Mouse (Mus musculus) heart, embryonic 12.5 days (tissue): ENCODE results near the gene Cd248. TPM values are rescaled to one million over a fixed set of nuclear protein-coding genes. Genes with fewer than 3 reads are reported as not detected.

Source experiments
- ATAC-seq: fragments of 200-750 bp; cut with Nextera tagmentation; 2 replicates; pipeline ENCODE4 v1.8.0; 2017; ENCODE audit warnings: moderate TSS enrichment, moderate library complexity; ENCODE audit not compliant: insufficient number of reproducible peaks, low FRiP score
- H3K27ac ChIP-seq: fragments of 300-500 bp; sonication (generic); 2 replicates; pipeline ENCODE4 v1.5.1; 2016; ENCODE audit warnings: mild to moderate bottlenecking, moderate library complexity; ENCODE audit not compliant: poor library complexity, severe bottlenecking
- H3K27me3 ChIP-seq: fragments of 300-500 bp; sonication (generic); replicated peaks from 2 replicates; pipeline ENCODE4 v1.6.1; 2016; ENCODE audit warnings: mild to moderate bottlenecking, moderate library complexity
- H3K36me3 ChIP-seq: fragments of 300-500 bp; sonication (generic); 2 replicates; pipeline ENCODE4 v1.6.1; 2016; ENCODE audit warnings: mild to moderate bottlenecking, moderate library complexity
- H3K4me1 ChIP-seq: fragments of 300-500 bp; sonication (generic); replicated peaks from 2 replicates; pipeline ENCODE4 v1.6.1; 2016; ENCODE audit warnings: mild to moderate bottlenecking
- H3K4me2 ChIP-seq: fragments of 300-500 bp; sonication (generic); 2 replicates; pipeline ENCODE4 v1.6.1; 2016; ENCODE audit warnings: mild to moderate bottlenecking, moderate library complexity
- H3K4me3 ChIP-seq: fragments of 300-500 bp; sonication (generic); 2 replicates; pipeline ENCODE4 v1.5.1; 2016; ENCODE audit warnings: mild to moderate bottlenecking
- H3K9ac ChIP-seq: fragments of 300-500 bp; sonication (generic); 2 replicates; pipeline ENCODE4 v1.6.1; 2016; ENCODE audit warnings: mild to moderate bottlenecking, moderate library complexity
- H3K9me3 ChIP-seq: fragments of 300-500 bp; sonication (generic); replicated peaks from 2 replicates; pipeline ENCODE4 v1.6.1; 2016; ENCODE audit warnings: mild to moderate bottlenecking, moderate library complexity
- WGBS: fragments of 180-500 bp; shearing (Covaris S2); methylation state at CpG from one replicate; pipeline ENCODE4 v1.1.7; 2016; 5-methylcytosine and 5-hydroxymethylcytosine counted together
- polyA plus RNA-seq: library from polyadenylated mRNA; unstranded; fragments of >200 nt; fragmentation: Nextera tagmentation; extraction: Ambion mirVana; gene quantifications from 2 replicates; pipeline ENCODE4 v1.2.1, GENCODE M21; 2016

Cd248 gene
- 21.4 and 23.0 TPM in 2 replicates for polyA plus RNA-seq

DNA sequence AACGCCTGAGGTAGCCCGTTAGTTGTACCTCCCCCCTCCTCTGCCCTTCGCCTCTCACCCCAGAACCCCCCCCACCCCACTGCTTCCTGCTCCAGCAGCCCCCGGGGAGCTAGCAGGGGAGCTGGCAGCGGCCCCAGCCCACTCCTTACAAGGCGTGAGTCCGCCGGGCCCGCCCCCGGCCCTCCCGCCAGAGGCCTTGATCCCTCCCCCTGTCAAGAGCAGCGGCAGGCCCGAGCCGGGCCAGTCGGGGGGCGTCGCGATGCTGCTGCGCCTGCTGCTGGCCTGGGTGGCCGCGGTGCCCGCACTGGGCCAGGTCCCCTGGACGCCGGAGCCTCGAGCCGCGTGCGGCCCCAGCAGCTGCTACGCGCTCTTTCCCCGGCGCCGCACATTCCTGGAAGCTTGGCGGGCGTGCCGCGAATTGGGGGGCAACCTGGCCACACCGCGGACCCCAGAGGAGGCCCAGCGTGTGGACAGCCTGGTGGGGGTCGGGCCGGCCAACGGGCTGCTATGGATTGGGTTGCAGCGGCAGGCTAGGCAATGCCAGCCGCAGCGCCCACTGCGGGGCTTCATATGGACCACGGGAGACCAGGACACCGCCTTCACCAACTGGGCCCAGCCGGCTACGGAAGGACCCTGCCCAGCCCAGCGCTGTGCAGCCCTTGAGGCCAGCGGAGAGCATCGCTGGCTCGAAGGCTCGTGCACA lies at the start of gene Cd248:
TSS of gene Cd248 (plus strand) at position 212 of the 703 bp plus-strand sequence.
- peaks cover 19% of the 10 kb centered on the region for H3K27me3 ChIP-seq
- H3K9me3 ChIP-seq, result no peaks in the 10 kb centered on the region
- H3K27ac ChIP-seq, result peak within 1 kb of the TSS; percentile 72
- 1% methylated on average over 55 of the region's 56 CpGs for WGBS
- H3K4me2 ChIP-seq, result peak within 1 kb of the TSS; percentile 96
- no peaks in the 10 kb centered on the region for H3K36me3 ChIP-seq
- H3K9ac ChIP-seq, result peak within 1 kb of the TSS; percentile 85
- H3K4me1 ChIP-seq, result peaks cover 70% of the 10 kb centered on the region
- ATAC-seq, result peak; percentile 67
- H3K4me3 ChIP-seq, result peak within 1 kb of the TSS; percentile 58

DNA sequence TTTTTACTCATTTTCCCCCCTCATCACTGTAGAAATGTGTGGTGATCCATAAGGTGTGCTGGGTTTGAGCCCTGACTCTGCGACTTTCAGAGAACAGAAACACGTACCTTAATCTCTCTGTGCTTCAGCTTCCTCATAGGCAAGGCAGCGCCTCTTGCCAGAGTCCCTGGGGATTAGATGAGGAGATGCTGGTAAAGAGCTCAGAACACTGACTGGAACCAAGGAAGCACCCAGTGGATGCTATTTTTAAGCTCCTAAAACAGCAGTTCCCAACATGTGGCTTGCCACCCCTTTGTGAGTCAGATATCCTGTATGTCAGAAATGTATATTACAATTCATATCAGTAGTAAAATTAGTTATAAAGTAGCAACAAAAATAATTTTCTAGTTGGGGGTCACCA lies 49.7 kb upstream of the Cd248 start:
- ATAC-seq, result no peak
- no peaks in the 10 kb centered on the region for H3K9me3 ChIP-seq
- H3K4me1 ChIP-seq, result peaks cover 18% of the 10 kb centered on the region
- no peaks in the 10 kb centered on the region for H3K27me3 ChIP-seq
- no peak overlapping the region for H3K27ac ChIP-seq
- 0 out of 2 replicates have a peak overlapping the region, but pooled peaks have one; percentile 19 for H3K9ac ChIP-seq
- H3K4me3 ChIP-seq, result no peak overlapping the region
- H3K4me2 ChIP-seq, result no peak overlapping the region
- WGBS, result 70% methylated on average over 3 of the region's 3 CpGs
- no peaks in the 10 kb centered on the region for H3K36me3 ChIP-seq

DNA sequence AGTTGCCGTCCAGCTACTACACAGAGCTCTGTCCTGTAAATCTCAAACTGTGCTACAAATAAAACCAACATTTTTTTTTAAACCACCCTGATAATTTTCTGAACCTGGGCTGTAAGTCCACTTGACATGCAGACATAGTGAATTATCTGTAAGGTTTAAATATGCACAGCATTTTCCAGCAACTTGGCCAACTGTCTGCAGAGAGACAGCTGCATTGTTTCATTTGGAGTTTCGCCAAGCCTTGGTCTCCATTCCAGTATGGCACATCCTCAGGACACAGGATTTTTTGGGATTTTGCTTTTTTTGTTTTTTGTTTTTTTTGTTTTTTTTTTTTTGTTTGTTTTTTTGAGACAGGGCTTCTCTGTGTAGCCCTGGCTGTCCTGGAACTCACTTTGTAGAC lies 46.5 kb upstream of the Cd248 start:
- H3K27me3 ChIP-seq, result no peaks in the 10 kb centered on the region

DNA sequence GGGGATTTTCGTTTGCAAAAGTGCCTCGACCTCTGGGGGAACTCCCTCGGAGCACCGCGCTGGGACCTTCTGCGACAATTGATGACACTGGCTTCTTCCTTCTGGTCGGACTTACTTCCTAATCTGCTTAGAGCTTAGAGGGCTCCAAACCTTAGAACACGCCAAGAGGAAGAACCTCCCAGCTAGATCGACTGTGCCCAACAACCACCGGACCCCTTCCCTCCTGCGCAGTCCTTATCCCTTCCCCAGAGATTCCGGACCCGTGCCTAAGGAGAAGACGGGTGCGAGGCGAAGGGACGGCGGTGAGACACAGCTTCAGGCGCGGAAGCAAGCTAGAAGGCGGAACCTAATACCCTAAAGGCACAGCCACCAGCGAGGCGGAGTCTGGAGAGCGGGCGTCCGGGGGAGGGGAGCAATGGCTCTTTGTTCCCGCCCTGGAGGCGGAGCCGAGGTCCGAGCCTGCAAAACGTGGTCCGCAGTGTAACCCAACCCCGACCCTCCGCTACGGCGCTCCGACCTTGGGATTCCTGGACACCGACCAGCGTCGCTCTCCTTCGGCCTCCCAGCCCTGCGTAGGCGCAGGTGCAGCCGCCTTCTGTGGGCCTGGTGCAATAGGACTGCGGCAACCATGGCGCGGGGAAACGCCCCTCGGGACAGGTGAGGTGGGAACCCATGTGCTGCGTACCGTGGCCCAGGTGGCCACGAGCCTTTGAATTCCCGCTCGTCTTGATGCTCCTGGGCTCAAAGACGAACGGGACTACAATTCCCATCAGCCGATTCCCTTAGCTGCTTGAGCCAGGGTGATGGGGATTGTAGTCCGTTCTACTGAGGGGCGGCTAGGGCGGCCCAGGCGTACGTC lies 44.0 kb upstream of the Cd248 start, which contains the start of gene Slc29a2:
TSS of gene Slc29a2 (plus strand) at position 240 of the 859 bp plus-strand sequence.
- Histone ChIP-seq H3K4me1 (no peaks in the 10 kb centered on the region; the same call in 1 of the 2 replicates), H3K27me3 (no peaks in the 10 kb centered on the region), H3K36me3 (peaks cover 31% of the 10 kb centered on the region), H3K4me2 (peak within 1 kb of the TSS; percentile 72), H3K27ac (peak within 1 kb of the TSS; percentile 82), H3K9me3 (no peaks in the 10 kb centered on the region), H3K9ac (peak within 1 kb of the TSS; percentile 82), H3K4me3 (peak within 1 kb of the TSS; percentile 56)
- ATAC-seq, result peak; percentile 93
- under 1% methylated on average over 62 of the region's 62 CpGs for WGBS

More for the DNA sequence above, 46.5 kb upstream of the Cd248 start:
- Histone ChIP-seq H3K9ac (no peak overlapping the region), H3K36me3 (peaks cover 7% of the 10 kb centered on the region), H3K4me2 (no peak overlapping the region), H3K27ac (no peak overlapping the region), H3K4me1 (peaks cover 6% of the 10 kb centered on the region), H3K4me3 (no peak overlapping the region), H3K9me3 (no peaks in the 10 kb centered on the region)
- 76% methylated on average over 2 of the region's 2 CpGs for WGBS
- no peak for ATAC-seq

DNA sequence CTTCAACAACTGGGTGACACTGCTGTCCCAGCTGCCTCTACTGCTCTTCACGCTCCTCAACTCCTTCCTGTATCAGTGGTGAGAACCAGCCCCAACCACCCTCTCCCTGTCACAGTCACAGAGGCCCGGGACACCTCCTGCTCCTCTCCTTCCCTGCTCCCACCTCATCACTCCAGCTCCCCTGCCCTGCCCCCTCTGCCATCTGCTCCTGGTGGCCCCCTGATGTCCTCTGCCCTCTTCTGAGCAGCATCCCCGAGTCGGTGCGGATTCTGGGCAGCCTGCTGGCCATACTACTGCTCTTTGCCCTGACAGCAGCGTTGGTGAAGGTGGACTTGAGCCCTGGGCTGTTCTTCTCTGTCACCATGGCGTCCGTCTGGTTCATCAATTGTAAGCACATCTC lies 41.8 kb upstream of the Cd248 start:
- 89% methylated on average over 8 of the region's 8 CpGs for WGBS
- Histone ChIP-seq H3K9me3 (no peaks in the 10 kb centered on the region), H3K4me3 (no peak overlapping the region), H3K9ac (no peak overlapping the region), H3K4me1 (no peaks in the 10 kb centered on the region; the same call in 1 of the 2 replicates), H3K4me2 (no peak overlapping the region), H3K36me3 (peaks cover 54% of the 10 kb centered on the region), H3K27me3 (no peaks in the 10 kb centered on the region), H3K27ac (no peak overlapping the region)
- ATAC-seq, result no peak

DNA sequence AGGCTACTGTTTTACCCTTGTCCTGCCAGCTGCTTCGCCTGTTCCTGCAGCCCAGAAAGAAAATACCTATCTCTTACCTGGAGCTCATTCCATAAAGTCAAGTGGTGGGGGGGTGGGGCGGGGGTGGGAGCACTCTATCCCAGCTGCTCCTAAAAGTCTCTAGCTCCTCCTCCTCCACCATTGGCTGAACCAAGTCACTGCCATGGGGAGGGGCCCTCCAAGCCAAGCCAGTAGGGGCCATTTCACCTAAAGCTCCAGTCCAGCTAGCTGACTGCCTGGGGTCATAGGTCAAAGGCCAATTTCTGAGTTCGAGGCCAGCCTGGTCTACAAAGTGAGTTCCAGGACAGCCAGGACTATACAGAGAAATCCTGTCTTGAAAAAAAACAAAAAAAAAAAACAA lies 35.2 kb upstream of the Cd248 start:
- Histone ChIP-seq H3K4me2 (no peak overlapping the region), H3K4me3 (no peak overlapping the region), H3K36me3 (peaks cover 44% of the 10 kb centered on the region), H3K4me1 (no peaks in the 10 kb centered on the region), H3K9me3 (no peaks in the 10 kb centered on the region), H3K27me3 (no peaks in the 10 kb centered on the region), H3K27ac (no peak overlapping the region), H3K9ac (no peak overlapping the region)
- WGBS, result 75% methylated on average over 3 of the region's 3 CpGs
- no peak for ATAC-seq

DNA sequence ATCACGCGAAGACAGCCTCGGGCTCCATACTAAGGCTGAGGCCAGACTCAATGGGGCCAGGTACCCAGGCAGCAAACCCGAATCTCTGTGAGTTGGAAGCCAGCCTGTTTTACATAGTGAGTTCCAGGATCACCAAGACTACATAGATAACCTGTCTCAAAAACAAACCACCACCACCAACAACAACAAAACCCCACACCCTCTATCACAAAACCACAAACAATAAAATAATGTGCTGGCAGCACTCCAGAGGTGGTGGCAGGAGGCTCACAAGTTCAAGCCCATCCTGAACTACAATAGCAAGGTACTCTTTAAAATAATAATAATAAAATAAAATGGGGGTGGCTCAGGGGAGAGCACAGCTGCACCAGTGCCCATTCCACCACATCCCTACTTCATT lies 31.3 kb upstream of the Cd248 start:
- Histone ChIP-seq H3K27me3 (no peaks in the 10 kb centered on the region), H3K36me3 (peaks cover 5% of the 10 kb centered on the region), H3K9me3 (no peaks in the 10 kb centered on the region), H3K27ac (no peak overlapping the region), H3K4me3 (no peak overlapping the region), H3K4me2 (no peak overlapping the region), H3K9ac (no peak overlapping the region), H3K4me1 (peaks cover 19% of the 10 kb centered on the region)
- WGBS, result 76% methylated on average over 4 of the region's 4 CpGs
- ATAC-seq, result no peak

DNA sequence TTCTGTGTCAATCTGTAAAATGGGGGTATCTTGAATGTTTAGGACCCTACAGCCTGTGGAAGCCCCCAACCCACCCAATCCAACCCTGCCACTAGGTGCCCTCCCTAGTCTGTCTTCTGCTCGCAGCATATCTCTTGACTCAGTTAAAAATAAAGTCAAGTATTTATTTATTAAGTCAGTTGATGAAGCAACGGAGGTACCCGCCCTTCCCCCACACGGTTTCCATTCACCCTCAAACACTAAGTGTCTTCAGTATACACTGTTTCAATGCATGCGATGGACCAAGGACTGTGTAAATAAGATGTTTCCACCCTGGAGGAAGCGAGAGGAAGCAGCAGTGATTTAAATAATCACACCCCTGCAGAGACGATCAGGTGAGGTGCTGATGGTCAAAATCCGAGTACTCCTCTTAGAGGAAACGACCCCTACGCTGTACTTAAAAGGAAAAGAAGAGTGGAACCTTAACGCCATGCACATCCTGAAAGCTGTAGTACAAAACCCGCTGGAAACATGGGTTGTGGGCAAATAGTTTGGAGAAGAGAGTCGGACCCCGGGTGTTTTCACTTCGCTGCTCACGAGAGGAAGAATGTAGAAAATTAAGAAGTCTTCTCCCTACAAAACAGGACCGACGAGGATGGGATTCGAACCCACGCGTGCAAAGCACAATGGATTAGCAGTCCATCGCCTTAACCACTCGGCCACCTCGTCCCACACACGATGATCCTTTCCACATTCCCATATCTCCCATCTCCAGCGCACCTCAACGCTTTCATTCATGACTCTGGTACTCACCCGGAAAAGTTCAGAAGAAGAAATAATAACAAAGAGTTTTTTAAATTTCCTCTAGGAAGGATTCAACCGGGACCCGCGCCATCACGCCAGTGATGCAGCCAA lies 30.0 kb upstream of the Cd248 start:
- ATAC-seq, result 0 out of 2 replicates have a peak, but pooled peaks have one; percentile 19
- peak overlapping the region; percentile 60 for H3K27ac ChIP-seq

DNA sequence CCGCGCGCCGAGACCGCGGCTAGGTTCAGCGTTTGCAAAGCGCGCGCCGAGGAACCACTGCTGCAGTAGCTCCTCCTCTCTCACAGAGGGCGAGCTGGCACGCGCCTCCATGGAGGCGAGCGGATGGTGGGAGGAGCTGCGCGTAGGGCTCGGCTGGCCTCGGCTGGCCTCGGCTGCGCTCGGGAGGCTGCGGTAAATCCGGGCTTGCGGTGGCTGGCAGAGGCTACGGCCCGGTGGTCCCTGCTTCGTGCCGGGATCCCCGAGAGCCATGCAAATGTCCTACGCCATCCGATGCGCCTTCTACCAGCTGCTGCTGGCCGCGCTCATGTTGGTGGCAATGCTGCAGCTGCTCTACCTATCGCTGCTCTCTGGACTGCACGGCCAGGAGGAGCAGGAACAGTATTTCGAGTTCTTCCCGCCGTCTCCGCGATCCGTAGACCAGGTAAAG lies 29.1 kb upstream of the Cd248 start, which contains the start of the genes B4gat1 and AC124502.3:
TSS of gene B4gat1 (plus strand) at position 118 of the 448 bp plus-strand sequence.
TSS of gene AC124502.3 (plus strand) at position 183 of the 448 bp plus-strand sequence.
- Histone ChIP-seq H3K4me2 (peak within 1 kb of the TSS; percentile 100), H3K9ac (peak within 1 kb of the TSS; percentile 95), H3K4me3 (peak within 1 kb of the TSS; percentile 80), H3K9me3 (no peaks in the 10 kb centered on the region), H3K4me1 (peaks cover 25% of the 10 kb centered on the region), H3K27me3 (no peaks in the 10 kb centered on the region), H3K36me3 (peaks cover 7% of the 10 kb centered on the region), H3K27ac (peak within 1 kb of the TSS; percentile 60)
- under 1% methylated on average over 44 of the region's 44 CpGs for WGBS
- ATAC-seq, result peak; percentile 85

More for the DNA sequence above, 30.0 kb upstream of the Cd248 start:
- H3K4me3 ChIP-seq, result peak overlapping the region; percentile 80
- peak overlapping the region; percentile 95 for H3K9ac ChIP-seq
- peak overlapping the region; percentile 100 for H3K4me2 ChIP-seq
- H3K27me3 ChIP-seq, result no peaks in the 10 kb centered on the region
- H3K4me1 ChIP-seq, result peaks cover 25% of the 10 kb centered on the region
- 5% methylated on average over 32 of the region's 32 CpGs for WGBS
- no peaks in the 10 kb centered on the region for H3K9me3 ChIP-seq
- H3K36me3 ChIP-seq, result peaks cover 5% of the 10 kb centered on the region; the same call in 1 of the 2 replicates
